Mouse (Mus musculus) CD4-positive, CD25-positive, alpha-beta regulatory T cell (primary cell): ENCODE measurements around the gene Ereg. TPM values are rescaled to one million over a fixed set of nuclear protein-coding genes. Genes with fewer than 3 reads are reported as not detected.

ENCODE experiments used
- polyA plus RNA-seq: library from polyadenylated mRNA; unstranded; fragments of 100-300 nt; shearing (Covaris generic); gene quantifications from one replicate; pipeline ENCODE4 v1.2.1, GENCODE M21; 2017

Ereg gene
- not detected for polyA plus RNA-seq

DNA sequence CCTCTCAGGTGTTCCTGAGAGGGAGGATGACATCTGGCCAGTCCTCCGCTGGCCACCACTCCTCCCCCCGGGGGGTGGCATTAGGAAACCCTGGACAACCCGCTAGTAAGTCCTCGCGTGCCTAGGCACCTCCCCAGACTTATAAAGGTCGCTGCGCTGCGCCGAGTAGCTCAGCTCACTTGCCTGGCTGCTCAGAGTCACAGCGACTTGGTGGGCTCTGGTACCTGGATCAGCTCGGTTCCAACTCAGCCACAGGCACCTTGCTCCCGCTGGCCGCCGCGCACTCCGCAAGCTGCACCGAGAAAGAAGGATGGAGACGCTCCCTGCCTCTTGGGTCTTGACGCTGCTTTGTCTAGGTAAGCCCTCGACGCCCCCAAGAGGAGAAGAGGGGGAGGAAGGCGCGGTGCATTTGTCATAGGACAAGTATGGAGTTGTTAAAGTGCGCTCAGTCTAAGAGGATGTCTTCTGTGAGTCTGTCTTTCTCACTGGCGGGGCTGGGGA lies at the start of gene Ereg:
TSS of gene Ereg (plus strand) at position 173 of the 501 bp plus-strand sequence.

DNA sequence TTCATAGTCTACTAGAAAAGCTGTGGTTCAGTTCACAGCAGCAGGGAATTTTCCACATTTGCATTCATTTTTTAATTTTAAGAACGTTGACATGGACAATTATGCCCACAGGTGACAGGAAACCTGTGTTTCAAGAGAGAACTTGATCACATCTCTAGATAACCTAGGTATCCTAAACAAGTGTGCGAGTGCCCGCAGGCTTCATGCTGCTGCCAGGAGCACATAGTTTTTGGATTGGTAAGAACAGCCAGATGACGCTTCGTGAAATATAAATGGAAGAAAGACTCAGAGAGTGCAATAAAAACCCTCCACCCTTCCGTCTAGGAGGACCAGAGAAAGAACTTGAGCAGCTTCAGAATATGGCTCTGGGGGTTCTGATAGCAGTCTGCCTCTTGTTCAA lies 47.3 kb upstream of the Ereg start, which contains the start of gene Epgn:
TSS of gene Epgn (plus strand) at position 301 of the 400 bp plus-strand sequence.

DNA sequence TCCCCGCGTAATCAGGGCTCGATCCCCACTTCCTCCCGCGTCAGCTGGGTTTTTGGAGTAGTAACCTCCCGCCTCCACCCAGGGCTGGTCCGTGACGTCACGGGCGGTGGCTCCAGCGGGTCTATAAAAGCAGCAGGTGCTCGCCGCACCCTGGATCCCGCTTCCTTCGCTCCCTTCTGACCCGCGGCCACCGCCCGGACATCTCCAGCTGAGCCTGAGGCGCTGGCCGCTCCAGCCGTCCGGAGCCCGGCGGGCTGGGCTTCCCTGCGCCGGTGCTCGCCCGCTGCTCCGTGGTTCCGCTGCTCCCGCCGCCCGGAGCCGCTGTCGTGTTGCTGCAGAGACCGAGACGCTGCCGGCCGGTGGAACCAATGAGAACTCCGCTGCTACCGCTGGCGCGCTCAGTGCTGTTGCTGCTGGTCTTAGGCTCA lies 65.0 kb downstream of the Ereg start, which contains the start of gene Areg:
TSS of gene Areg (plus strand) at position 154 of the 428 bp plus-strand sequence.

Other genes with a start within 250 kb of the Ereg start
- not detected for gene Cxcl1, start 183.4 kb upstream of the Ereg start, polyA plus RNA-seq
- 0.87 TPM for gene Cxcl2, start 170.8 kb upstream of the Ereg start, polyA plus RNA-seq
- 16.6 TPM for gene Mthfd2l, start 143.5 kb upstream of the Ereg start, polyA plus RNA-seq
- not detected for gene Epgn, start 47.2 kb upstream of the Ereg start, polyA plus RNA-seq
- 2.3 TPM for gene Areg, start 65.0 kb downstream of the Ereg start, polyA plus RNA-seq